8 mouse cellular contexts compared by ENCODE assay signal in the genomic region with DNA sequence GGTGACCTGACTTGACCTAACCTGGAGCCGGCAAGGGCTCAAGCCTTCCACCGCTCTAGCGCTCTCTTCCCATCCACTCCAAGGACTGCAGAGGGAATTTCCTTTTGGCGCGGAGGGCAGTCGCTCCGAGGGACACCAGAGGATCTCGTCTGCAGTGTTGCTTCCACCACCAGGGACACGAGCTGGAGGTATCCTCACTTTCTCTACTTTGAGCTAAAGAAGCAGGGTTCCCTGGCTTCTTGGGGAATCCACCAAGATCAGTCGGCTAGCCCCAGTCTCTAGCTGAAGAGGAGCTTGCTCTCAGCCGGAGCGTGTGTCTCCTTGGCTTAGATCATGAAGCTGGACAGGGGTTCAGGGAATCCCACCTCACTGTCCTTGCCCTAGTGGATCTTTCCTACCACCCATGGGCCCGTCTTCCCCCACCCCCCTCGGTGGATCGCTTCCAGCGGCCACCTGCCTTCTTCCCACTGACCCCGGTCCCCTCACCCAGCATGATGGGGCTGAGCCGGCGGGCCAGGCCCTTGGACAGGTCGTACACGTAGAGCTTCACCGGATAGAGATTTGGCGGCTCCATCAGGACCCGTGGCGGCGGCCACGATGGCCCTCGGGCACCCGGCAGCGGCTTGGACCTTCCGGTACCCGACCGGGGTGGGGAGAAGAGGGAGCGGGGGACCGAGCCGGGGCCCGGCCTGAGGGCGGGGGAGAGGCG. TPM values are rescaled to one million over a fixed set of nuclear protein-coding genes. Genes with fewer than 3 reads are reported as not detected.
DNase-seq lines count a peak whose midpoint lies in the region; ATAC-seq and TF ChIP-seq lines count a peak whose summit lies in the region.

No protein-coding gene starts in this region.

- H3K4me1 ChIP-seq in forebrain, postnatal 0 days (ENCODE audit: insufficient read depth), result peaks cover 10% of the 10 kb centered on the region; the same call in 1 of the 2 replicates
- peaks cover 24% of the 10 kb centered on the region for H3K4me1 ChIP-seq in limb, embryonic 13.5 days
- peaks cover 32% of the 10 kb centered on the region for H3K4me1 ChIP-seq in midbrain, embryonic 13.5 days (replicated peaks)
- no peaks in the 10 kb centered on the region for H3K4me1 ChIP-seq in stomach, embryonic 15.5 days

- peak overlapping the region; percentile 87 for H3K4me2 ChIP-seq in forebrain, postnatal 0 days (ENCODE audit: low read depth)
- H3K4me2 ChIP-seq in limb, embryonic 13.5 days (replicated peaks), result peak overlapping the region; percentile 95
- peak overlapping the region; percentile 96 for H3K4me2 ChIP-seq in midbrain, embryonic 13.5 days (replicated peaks)
- peak overlapping the region; percentile 94 for H3K4me2 ChIP-seq in stomach, embryonic 15.5 days

- peak overlapping the region; percentile 91 for H3K27ac ChIP-seq in left cerebral cortex, adult 2 months
- peak overlapping the region; percentile 79 for H3K27ac ChIP-seq in forebrain, postnatal 0 days (ENCODE audit: low read depth, low read length)
- H3K27ac ChIP-seq in limb, embryonic 13.5 days, result peak overlapping the region; percentile 48; the same call in 1 of the 2 replicates
- peak overlapping the region; percentile 78 for H3K27ac ChIP-seq in midbrain, embryonic 13.5 days
- peak overlapping the region; percentile 76 for H3K27ac ChIP-seq in stomach, embryonic 15.5 days

- peak overlapping the region; percentile 78 for H3K9ac ChIP-seq in forebrain, postnatal 0 days
- H3K9ac ChIP-seq in limb, embryonic 13.5 days, result peak overlapping the region; percentile 89
- peak overlapping the region; percentile 90 for H3K9ac ChIP-seq in midbrain, embryonic 13.5 days (replicated peaks)
- peak overlapping the region; percentile 88 for H3K9ac ChIP-seq in stomach, embryonic 15.5 days

- H3K9me3 ChIP-seq in forebrain, postnatal 0 days (ENCODE audit: low read length), result no peaks in the 10 kb centered on the region
- H3K9me3 ChIP-seq in limb, embryonic 13.5 days, result no peaks in the 10 kb centered on the region
- no peaks in the 10 kb centered on the region for H3K9me3 ChIP-seq in midbrain, embryonic 13.5 days
- H3K9me3 ChIP-seq in stomach, embryonic 15.5 days, result no peaks in the 10 kb centered on the region

- ATAC-seq in forebrain, postnatal 0 days, result peak; percentile 28
- peak; percentile 9 for ATAC-seq in inflammation-experienced regulatory T-cells, adult 6 months
- ATAC-seq in limb, embryonic 13.5 days (ENCODE audit: low FRiP score, low read depth), result no peak; the same call in 1 of the 2 replicates
- peak; percentile 12 for ATAC-seq in midbrain, embryonic 13.5 days
- no peak for ATAC-seq in stomach, embryonic 15.5 days (ENCODE audit: insufficient read depth, low FRiP score, low read depth)

- peak; percentile 29 for TF ChIP-seq CTCF in left cerebral cortex, adult 2 months (IDR thresholded peaks at IDR 0.05)
- peak; percentile 53 for TF ChIP-seq CTCF in forebrain, postnatal 0 days (IDR thresholded peaks at IDR 0.05; ENCODE audit: low read depth)

- WGBS in forebrain, postnatal 0 days, result under 1% methylated on average over 38 of the region's 39 CpGs
- under 1% methylated on average over 39 of the region's 39 CpGs for WGBS in limb, embryonic 13.5 days
- under 1% methylated on average over 37 of the region's 39 CpGs for WGBS in midbrain, embryonic 13.5 days
- under 1% methylated on average over 39 of the region's 39 CpGs for WGBS in stomach, embryonic 15.5 days

- peaks cover 5% of the 10 kb centered on the region for H3K36me3 ChIP-seq in forebrain, postnatal 0 days (ENCODE audit: insufficient read depth)
- H3K36me3 ChIP-seq in limb, embryonic 13.5 days, result peaks cover 14% of the 10 kb centered on the region
- peaks cover 12% of the 10 kb centered on the region for H3K36me3 ChIP-seq in midbrain, embryonic 13.5 days
- H3K36me3 ChIP-seq in stomach, embryonic 15.5 days, result 0 out of 2 replicates have a peak, but pooled peaks cover 6% of the 10 kb centered on the region

- DNase-seq in left cerebral cortex, adult 2 months (ENCODE audit: extremely low spot score in 1 of 2, low spot score in 2 of 2), result peak; percentile 25 to 29
- DNase-seq in left cerebral cortex, adult 11 months (ENCODE audit: low spot score), result no peak
- peak; percentile 33 for DNase-seq in cerebellum, adult 11 months
- DNase-seq in forebrain, postnatal 0 days, result peak; percentile 58

- intact Hi-C loops in left cerebral cortex, adult 2 months (cut with DNase I), result loop anchor here (2.0 kb wide), 1 partner anchor 31 kb away; the partner anchor contains the start of gene Snu13

- H3K4me3 ChIP-seq in left cerebral cortex, adult 2 months, result peak overlapping the region; percentile 89
- peak overlapping the region; percentile 97 for H3K4me3 ChIP-seq in forebrain, postnatal 0 days (ENCODE audit: low read depth, low read length)
- H3K4me3 ChIP-seq in limb, embryonic 13.5 days, result peak overlapping the region; percentile 92
- H3K4me3 ChIP-seq in midbrain, embryonic 13.5 days (replicated peaks), result peak overlapping the region; percentile 85
- H3K4me3 ChIP-seq in stomach, embryonic 15.5 days (replicated peaks), result peak overlapping the region; percentile 95

- H3K27me3 ChIP-seq in forebrain, postnatal 0 days (ENCODE audit: insufficient read depth, low read length), result no peaks in the 10 kb centered on the region
- no peaks in the 10 kb centered on the region for H3K27me3 ChIP-seq in limb, embryonic 13.5 days
- no peaks in the 10 kb centered on the region for H3K27me3 ChIP-seq in midbrain, embryonic 13.5 days
- H3K27me3 ChIP-seq in stomach, embryonic 15.5 days (replicated peaks), result no peaks in the 10 kb centered on the region

RNA-seq across cellular contexts. Expression of gene Desi1, which starts 18.1 kb away (rescaled TPM):
- total RNA-seq in left cerebral cortex, adult 2 months (2021), result 10 to 100 TPM; 88.0 to 95.6 TPM
- 17.5 and 21.2 TPM in 2 replicates for total RNA-seq in forebrain, postnatal 0 days (2014; rRNA removed)
- 31.8 and 40.1 TPM in 2 replicates for polyA plus RNA-seq in forebrain, postnatal 0 days (2015; fragmentation: Nextera tagmentation; extraction: Ambion mirVana)
- polyA plus RNA-seq in inflammation-experienced regulatory T-cells, adult 6 months (2017; shearing (Covaris generic)), result 10 to 100 TPM in 2 of 3 experiments, 1 to 10 TPM in 1; 8.8 to 13.8 (median 12.5) TPM
- 26.6 and 26.9 TPM in 2 replicates for polyA plus RNA-seq in limb, embryonic 13.5 days (2015; fragmentation: Nextera tagmentation; extraction: Ambion mirVana)
- 37.5 and 42.7 TPM in 2 replicates for polyA plus RNA-seq in midbrain, embryonic 13.5 days (2015; fragmentation: Nextera tagmentation; extraction: Ambion mirVana)
- polyA plus RNA-seq in stomach, embryonic 15.5 days (2015; fragmentation: Nextera tagmentation; extraction: Ambion mirVana), result 23.0 and 23.4 TPM in 2 replicates

RNA-seq across cellular contexts. Expression of gene Xrcc6, which starts 27.9 kb away (rescaled TPM):
- 10 to 100 TPM; 22.5 to 29.7 TPM for total RNA-seq in left cerebral cortex, adult 2 months (2021)
- total RNA-seq in forebrain, postnatal 0 days (2014; rRNA removed), result 28.4 and 34.8 TPM in 2 replicates
- 25.6 and 29.5 TPM in 2 replicates for polyA plus RNA-seq in forebrain, postnatal 0 days (2015; fragmentation: Nextera tagmentation; extraction: Ambion mirVana)
- polyA plus RNA-seq in inflammation-experienced regulatory T-cells, adult 6 months (2017; shearing (Covaris generic)), result 10 to 100 TPM; 54.3 to 56.7 (median 54.4) TPM
- polyA plus RNA-seq in limb, embryonic 13.5 days (2015; fragmentation: Nextera tagmentation; extraction: Ambion mirVana), result 88.5 and 92.1 TPM in 2 replicates
- 42.8 and 46.0 TPM in 2 replicates for polyA plus RNA-seq in midbrain, embryonic 13.5 days (2015; fragmentation: Nextera tagmentation; extraction: Ambion mirVana)
- 76.6 and 83.2 TPM in 2 replicates for polyA plus RNA-seq in stomach, embryonic 15.5 days (2015; fragmentation: Nextera tagmentation; extraction: Ambion mirVana)

RNA-seq across cellular contexts. Expression of gene Snu13, which starts 31.9 kb away (rescaled TPM):
- 100 to 1,000 TPM; 110 to 113 TPM for total RNA-seq in left cerebral cortex, adult 2 months (2021)
- 155 and 174 TPM in 2 replicates for total RNA-seq in forebrain, postnatal 0 days (2014; rRNA removed)
- 283 and 337 TPM in 2 replicates for polyA plus RNA-seq in forebrain, postnatal 0 days (2015; fragmentation: Nextera tagmentation; extraction: Ambion mirVana)
- polyA plus RNA-seq in inflammation-experienced regulatory T-cells, adult 6 months (2017; shearing (Covaris generic)), result 100 to 1,000 TPM; 178 to 210 (median 205) TPM
- polyA plus RNA-seq in limb, embryonic 13.5 days (2015; fragmentation: Nextera tagmentation; extraction: Ambion mirVana), result 294 and 308 TPM in 2 replicates
- polyA plus RNA-seq in midbrain, embryonic 13.5 days (2015; fragmentation: Nextera tagmentation; extraction: Ambion mirVana), result 222 and 230 TPM in 2 replicates
- polyA plus RNA-seq in stomach, embryonic 15.5 days (2015; fragmentation: Nextera tagmentation; extraction: Ambion mirVana), result 259 and 287 TPM in 2 replicates

RNA-seq across cellular contexts. Expression of gene 1700029P11Rik, which starts 35.2 kb away (rescaled TPM):
- not detected for total RNA-seq in left cerebral cortex, adult 2 months (2021)
- total RNA-seq in forebrain, postnatal 0 days (2014; rRNA removed), result not detected in 2 replicates
- polyA plus RNA-seq in forebrain, postnatal 0 days (2015; fragmentation: Nextera tagmentation; extraction: Ambion mirVana), result not detected in 2 replicates
- not detected for polyA plus RNA-seq in inflammation-experienced regulatory T-cells, adult 6 months (2017; shearing (Covaris generic))
- polyA plus RNA-seq in limb, embryonic 13.5 days (2015; fragmentation: Nextera tagmentation; extraction: Ambion mirVana), result not detected in 2 replicates
- polyA plus RNA-seq in midbrain, embryonic 13.5 days (2015; fragmentation: Nextera tagmentation; extraction: Ambion mirVana), result not detected in 2 replicates
- not detected in 2 replicates for polyA plus RNA-seq in stomach, embryonic 15.5 days (2015; fragmentation: Nextera tagmentation; extraction: Ambion mirVana)

RNA-seq across cellular contexts. Expression of gene 4930407I10Rik, which starts 43.4 kb away (rescaled TPM):
- total RNA-seq in left cerebral cortex, adult 2 months (2021), result not detected
- total RNA-seq in forebrain, postnatal 0 days (2014; rRNA removed), result not detected in 2 replicates
- polyA plus RNA-seq in forebrain, postnatal 0 days (2015; fragmentation: Nextera tagmentation; extraction: Ambion mirVana), result not detected in 2 replicates
- not detected for polyA plus RNA-seq in inflammation-experienced regulatory T-cells, adult 6 months (2017; shearing (Covaris generic))
- polyA plus RNA-seq in limb, embryonic 13.5 days (2015; fragmentation: Nextera tagmentation; extraction: Ambion mirVana), result 0.03 TPM in 1 of 2 replicates, not detected in the other
- polyA plus RNA-seq in midbrain, embryonic 13.5 days (2015; fragmentation: Nextera tagmentation; extraction: Ambion mirVana), result not detected in 2 replicates
- not detected in 2 replicates for polyA plus RNA-seq in stomach, embryonic 15.5 days (2015; fragmentation: Nextera tagmentation; extraction: Ambion mirVana)

Comparison
In these comparisons a context has a peak if more than half of its experiments do, and no peak if none do; other contexts are left out.
1. ATAC-seq: peak in forebrain, postnatal 0 days (single experiment), inflammation-experienced regulatory T-cells, adult 6 months (single experiment) and midbrain, embryonic 13.5 days (single experiment); none in limb, embryonic 13.5 days (single experiment) and stomach, embryonic 15.5 days (single experiment).
2. Peak in every context shown above with its lines, with median percentiles within 50 percentile points of each other: H3K27ac ChIP-seq, H3K4me3 ChIP-seq, H3K4me2 ChIP-seq and H3K9ac ChIP-seq.